Mouse (Mus musculus) CH12.LX (cell line): Measurements from ENCODE around the gene 4930523C07Rik.

ENCODE experiments used
- CTCF ChIP-seq, 2 experiments: IDR thresholded peaks in 1 of 2; conservative IDR thresholded peaks in 1 of 2; 2 replicates each; pipeline ENCODE4 v1.5.1; 2011 to 2012; ENCODE audit warnings: low read depth in 2 of 2, low read length in 2 of 2, improper control_type of control experiment in 1 of 2, inconsistent platforms in 1 of 2, mild to moderate bottlenecking in 1 of 2, moderate library complexity in 1 of 2
- ELF1 ChIP-seq: IDR thresholded peaks from 2 replicates; pipeline ENCODE4 v1.6.1; 2014; ENCODE audit warnings: low read depth, mild to moderate bottlenecking, inconsistent platforms, low read length, improper control_type of control experiment
- EP300 ChIP-seq: IDR thresholded peaks from 2 replicates; pipeline ENCODE4 v1.6.1; 2011; ENCODE audit warnings: low read length, improper control_type of control experiment
- HCFC1 ChIP-seq: IDR thresholded peaks from 2 replicates; pipeline ENCODE4 v1.6.1; 2012; ENCODE audit warnings: low read depth, mild to moderate bottlenecking, inconsistent platforms, low read length, improper control_type of control experiment
- MAFK ChIP-seq: IDR thresholded peaks from 2 replicates; pipeline ENCODE4 v1.6.1; 2011; ENCODE audit warnings: low read length, improper control_type of control experiment; ENCODE audit not compliant: insufficient replicate concordance
- MAX ChIP-seq: IDR thresholded peaks from 2 replicates; pipeline ENCODE4 v1.6.1; 2011; ENCODE audit warnings: low read length, improper control_type of control experiment
- NELFE ChIP-seq: IDR thresholded peaks from 2 replicates; pipeline ENCODE4 v1.6.1; 2011; ENCODE audit warnings: low read depth, low read length, improper control_type of control experiment
- POLR2A ChIP-seq: IDR thresholded peaks from 2 replicates; pipeline ENCODE4 v1.6.1; 2011; ENCODE audit warnings: low read depth, mild to moderate bottlenecking, improper control_type of control experiment, low read length
- TCF12 ChIP-seq: IDR thresholded peaks from 2 replicates; pipeline ENCODE4 v1.6.1; 2014; ENCODE audit warnings: low read depth, mild to moderate bottlenecking, inconsistent platforms, low read length, improper control_type of control experiment
- USF2 ChIP-seq: conservative IDR thresholded peaks from 2 replicates; pipeline ENCODE4 v1.6.1; 2011; ENCODE audit warnings: low read depth, low read length, improper control_type of control experiment
- ZNF384 ChIP-seq: IDR thresholded peaks from 2 replicates; pipeline ENCODE4 v1.6.1; 2012; ENCODE audit warnings: low read depth, low read length, improper control_type of control experiment, inconsistent platforms

- TF ChIP-seq MAX, result no peak
- no peak for TF ChIP-seq ELF1
- TF ChIP-seq EP300, result no peak
- no peak for TF ChIP-seq USF2
- TF ChIP-seq NELFE, result no peak
- no peak for TF ChIP-seq CTCF (conservative IDR thresholded peaks at IDR 0.05 in 1 of 2, IDR thresholded peaks at IDR 0.05 in 1 of 2; ENCODE audit: low read depth in 2 of 2, low read length in 2 of 2)
- TF ChIP-seq ZNF384, result no peak
- no peak for TF ChIP-seq MAFK
- TF ChIP-seq POLR2A, result no peak
- TF ChIP-seq HCFC1, result no peak
- no peak for TF ChIP-seq TCF12
Measured at GRCm38 (mm10) chr1:160100996-160101395, 56.8 kb downstream of the 4930523C07Rik start.
